Mouse (Mus musculus) thymus, adult 2 months (tissue): ENCODE measurements at regions not wholly inside any gene's neighbourhood (a gene's known extent, or its start where the extent isn't known, plus 50 kb on each side); places are given as distances from the start of the nearest gene placed in this dataset.

ENCODE experiments used
- DNase-seq: peaks from one replicate; pipeline ENCODE4 v3.0.0; 2021
- H3K27ac ChIP-seq: fragments of 200-500 bp; 2 replicates; pipeline ENCODE4 v1.5.1; 2012; ENCODE audit warnings: low read length, control low read depth; ENCODE audit not compliant: control insufficient read depth, insufficient read depth
- H3K27me3 ChIP-seq: fragments of 200-500 bp; 2 replicates; pipeline ENCODE4 v1.6.1; 2012; ENCODE audit warnings: mild to moderate bottlenecking, low read length, moderate library complexity, mixed read lengths; ENCODE audit not compliant: control insufficient read depth, insufficient read depth
- H3K36me3 ChIP-seq: fragments of 200-500 bp; 2 replicates; pipeline ENCODE4 v1.6.1; 2012; ENCODE audit warnings: mild to moderate bottlenecking, low read length, moderate library complexity; ENCODE audit not compliant: control insufficient read depth, insufficient read depth
- H3K4me1 ChIP-seq: fragments of 200-500 bp; replicated peaks from 2 replicates; pipeline ENCODE4 v1.6.1; 2012; ENCODE audit warnings: low read length; ENCODE audit not compliant: control insufficient read depth, insufficient read depth
- H3K4me3 ChIP-seq: fragments of 200-500 bp; 2 replicates; pipeline ENCODE4 v1.5.1; 2012; ENCODE audit warnings: mild to moderate bottlenecking, low read length, control low read depth, moderate library complexity; ENCODE audit not compliant: control insufficient read depth, insufficient read depth
- CTCF ChIP-seq: fragments of 200-500 bp; IDR thresholded peaks from 2 replicates; pipeline ENCODE4 v1.5.1; 2012; ENCODE audit warnings: mild to moderate bottlenecking, control low read depth, low read length, moderate library complexity, borderline replicate concordance; ENCODE audit not compliant: control insufficient read depth, poor library complexity, insufficient read depth; ENCODE audit errors: extremely low read depth
- POLR2A ChIP-seq: fragments of 200-500 bp; IDR thresholded peaks from 2 replicates; pipeline ENCODE4 v1.6.1; 2012; ENCODE audit warnings: mild to moderate bottlenecking, low read length, control low read depth, moderate library complexity; ENCODE audit not compliant: control insufficient read depth, poor library complexity, insufficient read depth; ENCODE audit errors: extremely low read depth
- WGBS: fragments of 180-500 bp; shearing (Covaris S2); methylation state at CpG from one replicate; pipeline ENCODE4 v1.1.7; 2018; 5-methylcytosine and 5-hydroxymethylcytosine counted together

- no peaks in the 10 kb centered on the region for H3K27me3 ChIP-seq
- H3K36me3 ChIP-seq = no peaks in the 10 kb centered on the region
- no peak overlapping the region for H3K27ac ChIP-seq
- TF ChIP-seq CTCF (no peak), POLR2A (no peak)
- no peak overlapping the region for H3K4me3 ChIP-seq
- DNase-seq = no peak
- H3K4me1 ChIP-seq = no peaks in the 10 kb centered on the region
- 92% methylated on average over 3 of the region's 3 CpGs for WGBS
Measured at GRCm38 (mm10) chr1:124871148-124871547, 564.4 kb downstream of the Actr3 start.

- no peak for DNase-seq
- Histone ChIP-seq H3K4me3 (no peak overlapping the region), H3K27me3 (no peaks in the 10 kb centered on the region), H3K4me1 (no peaks in the 10 kb centered on the region), H3K27ac (no peak overlapping the region), H3K36me3 (no peaks in the 10 kb centered on the region)
- 92% methylated on average over 3 of the region's 3 CpGs for WGBS
- no peak for TF ChIP-seq POLR2A
- TF ChIP-seq CTCF = no peak
Measured at GRCm38 (mm10) chr1:124866248-124866647, 569.3 kb downstream of the Actr3 start.

DNA sequence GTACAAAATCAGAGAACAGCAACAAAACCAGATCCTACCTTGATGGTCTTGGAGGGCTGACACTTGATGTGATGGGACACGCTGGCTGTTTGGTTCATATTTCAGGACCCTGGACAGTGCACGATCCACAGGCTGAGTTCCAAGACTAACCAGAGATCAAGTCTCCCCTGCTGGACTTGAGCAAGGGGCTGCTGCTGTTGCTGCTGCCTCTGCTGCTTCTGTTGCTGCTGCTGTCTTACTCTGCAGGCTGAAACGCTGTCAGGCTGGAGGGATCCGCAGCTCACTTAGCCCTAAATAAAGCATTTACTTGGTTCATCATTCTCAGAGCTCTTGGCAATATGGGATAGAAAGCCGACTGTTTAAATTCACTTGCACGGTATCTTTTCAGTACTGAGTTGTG lies 589.8 kb downstream of the Actr3 start:
- Histone ChIP-seq H3K27me3 (no peaks in the 10 kb centered on the region), H3K4me1 (no peaks in the 10 kb centered on the region), H3K4me3 (no peak overlapping the region), H3K27ac (no peak overlapping the region), H3K36me3 (no peaks in the 10 kb centered on the region)
- no peak for DNase-seq
- WGBS = 64% methylated on average over 6 of the region's 6 CpGs
- TF ChIP-seq POLR2A = no peak
- no peak for TF ChIP-seq CTCF

GRCm38 (mm10) chr1:124825717-124826116 lies 609.8 kb downstream of the Actr3 start:
- Histone ChIP-seq H3K36me3 (no peaks in the 10 kb centered on the region), H3K4me1 (no peaks in the 10 kb centered on the region), H3K27ac (no peak overlapping the region), H3K4me3 (no peak overlapping the region), H3K27me3 (no peaks in the 10 kb centered on the region)
- TF ChIP-seq POLR2A (no peak), CTCF (no peak)
- DNase-seq = no peak
- WGBS = 96% methylated on average over 7 of the region's 7 CpGs

DNA sequence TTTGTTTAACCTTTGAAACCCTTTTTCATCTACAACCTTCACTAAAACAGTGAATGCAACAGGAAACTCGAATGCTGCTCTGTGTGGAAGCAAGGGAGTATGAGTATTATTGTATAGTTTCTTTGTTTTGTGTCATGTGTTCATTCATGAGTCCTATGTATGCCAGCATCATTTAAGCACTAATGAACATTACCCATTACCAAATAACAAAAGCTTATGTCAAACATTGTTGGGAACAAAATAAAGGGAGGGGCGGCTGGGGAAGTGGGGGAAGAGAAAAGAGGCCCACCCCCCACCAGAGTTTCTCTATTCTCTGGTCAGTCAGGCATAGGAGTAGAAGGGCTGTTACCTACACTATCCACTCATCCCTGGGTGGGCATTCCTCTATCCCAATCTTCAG lies 642.5 kb downstream of the Actr3 start:
- no peaks in the 10 kb centered on the region for H3K4me1 ChIP-seq
- H3K27ac ChIP-seq = no peak overlapping the region
- H3K36me3 ChIP-seq = no peaks in the 10 kb centered on the region
- 67% methylated on average over 2 of the region's 2 CpGs for WGBS
- no peak for DNase-seq
- H3K27me3 ChIP-seq = no peaks in the 10 kb centered on the region
- TF ChIP-seq POLR2A (no peak), CTCF (no peak)
- H3K4me3 ChIP-seq = no peak overlapping the region

DNA sequence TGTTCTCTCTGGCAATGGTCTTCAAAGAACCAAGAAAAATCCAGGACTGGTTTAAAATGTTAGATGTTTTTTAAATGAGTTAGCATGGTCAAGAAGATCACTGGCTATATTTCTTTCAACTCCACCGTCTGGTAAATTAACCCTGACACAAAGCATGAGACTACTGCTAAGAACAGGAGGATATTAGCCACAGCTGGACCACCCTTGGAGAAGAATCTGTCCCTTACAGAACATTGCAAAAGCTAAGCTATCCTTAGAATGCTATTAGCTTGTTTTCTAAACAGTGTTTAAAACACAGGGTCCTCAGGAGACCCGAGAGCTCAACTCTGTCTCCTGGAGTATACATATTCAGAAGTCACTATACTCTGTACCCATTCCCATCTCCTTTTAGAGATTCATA lies 644.9 kb downstream of the Actr3 start:
- no peak for TF ChIP-seq POLR2A
- no peak for TF ChIP-seq CTCF
- Histone ChIP-seq H3K36me3 (no peaks in the 10 kb centered on the region), H3K4me1 (no peaks in the 10 kb centered on the region), H3K27ac (no peak overlapping the region), H3K27me3 (no peaks in the 10 kb centered on the region), H3K4me3 (no peak overlapping the region)
- 79% methylated on average over 2 of the region's 2 CpGs for WGBS
- DNase-seq = no peak

DNA sequence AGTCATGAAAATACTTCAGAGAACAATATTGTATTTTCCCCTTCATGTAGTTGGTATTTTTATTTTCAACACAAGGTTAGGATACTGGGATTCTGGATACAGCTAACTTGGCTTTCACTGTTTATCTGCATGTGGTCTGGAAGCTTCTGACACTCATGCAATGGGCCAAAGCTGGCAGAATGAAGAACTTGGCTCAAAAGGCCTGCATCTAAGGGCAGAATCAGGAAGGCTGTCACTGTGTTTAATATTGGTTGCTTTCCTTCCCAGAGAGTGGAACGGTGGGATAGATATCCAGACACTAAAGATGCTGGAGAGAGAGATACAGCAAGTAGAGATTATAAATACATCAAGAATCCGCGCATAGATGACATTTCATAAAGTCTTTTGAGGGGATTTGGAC lies 645.4 kb downstream of the Actr3 start:
- WGBS = 93% methylated on average over 3 of the region's 3 CpGs
- no peak for DNase-seq
- TF ChIP-seq POLR2A = no peak
- TF ChIP-seq CTCF = no peak
- no peaks in the 10 kb centered on the region for H3K27me3 ChIP-seq
- H3K4me3 ChIP-seq = no peak overlapping the region
- no peaks in the 10 kb centered on the region for H3K36me3 ChIP-seq
- H3K27ac ChIP-seq = no peak overlapping the region
- no peaks in the 10 kb centered on the region for H3K4me1 ChIP-seq
